Mouse (Mus musculus) testis, adult 2 months (tissue): ENCODE data around the gene AL607142.1.

Experiments used
- CTCF ChIP-seq: fragments of 200-500 bp; IDR thresholded peaks from 2 replicates; pipeline ENCODE4 v1.5.1; 2012; ENCODE audit warnings: low read depth, mild to moderate bottlenecking, inconsistent platforms, low read length, moderate library complexity; ENCODE audit not compliant: control insufficient read depth, insufficient read depth, insufficient replicate concordance
- POLR2A ChIP-seq: fragments of 200-500 bp; IDR thresholded peaks from 2 replicates; pipeline ENCODE4 v1.6.1; 2012; ENCODE audit warnings: low read depth, mild to moderate bottlenecking, inconsistent platforms, low read length, moderate library complexity; ENCODE audit not compliant: control insufficient read depth

GRCm38 (mm10) chr4:120032320-120032983, 32.3 kb upstream of the AL607142.1 start:
- TF ChIP-seq POLR2A, result no peak
- TF ChIP-seq CTCF, result no peak
